Mouse (Mus musculus) v-Abl transformed pro-B cells (cell line): ENCODE results near the gene Grn.

Source experiments
- in situ Hi-C, 2 experiments: fragments of 400-800 bp; cut with MboI; formaldehyde crosslinking; loops; one replicate each; pipeline ENCODE4 v1.15.1; 2025; ENCODE audit not compliant: unreplicated experiment in 2 of 2

Grn gene

DNA sequence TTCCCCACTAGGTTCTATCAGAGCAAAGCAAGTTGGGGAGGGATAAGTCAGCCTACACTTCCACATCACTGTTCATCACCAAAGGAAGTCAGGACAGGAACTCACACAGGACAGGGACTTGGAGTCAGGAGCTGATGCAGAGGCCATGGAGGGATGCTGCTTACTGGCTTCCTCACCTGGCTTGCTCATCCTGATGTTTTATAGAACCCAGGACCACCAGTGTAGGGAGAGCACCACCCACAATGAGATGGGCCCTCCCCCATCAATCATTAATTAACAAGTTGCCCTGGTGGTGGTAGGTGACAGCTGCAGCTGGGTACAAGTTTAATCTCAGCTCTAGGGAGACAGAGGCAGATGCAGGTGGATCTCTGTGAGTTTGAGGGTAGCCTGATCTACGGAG lies 13.0 kb upstream of the Grn start:
- in situ Hi-C loops: no loop called here

GRCm38 (mm10) chr11:102418887-102419286 lies 11.2 kb upstream of the Grn start:
- in situ Hi-C loops: no loop called here

- in situ Hi-C loops: no loop called here
These were observed 8.6 kb upstream of the Grn start for GRCm38 (mm10) chr11:102421559-102421958.

DNA sequence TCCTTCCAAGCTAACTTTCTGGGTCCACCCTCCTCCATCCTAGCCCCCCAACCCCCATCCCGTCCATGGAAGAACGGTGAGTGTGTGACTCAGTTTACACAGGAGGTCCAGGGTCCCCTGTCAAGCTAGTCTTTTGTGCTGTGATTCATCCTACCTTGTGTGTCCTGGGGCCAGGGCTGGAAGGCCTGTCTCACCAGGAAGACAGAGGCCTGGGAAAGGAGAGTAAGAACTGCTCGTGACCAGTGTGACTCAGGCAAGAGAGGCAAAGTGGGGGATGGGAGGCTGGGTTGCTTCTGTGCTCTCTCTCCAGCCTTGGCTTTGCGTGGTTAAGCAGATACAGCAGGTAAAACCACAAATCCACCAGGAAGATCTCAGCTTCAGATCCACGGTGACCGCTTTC lies 5.4 kb upstream of the Grn start:
- in situ Hi-C loops: no loop called here

DNA sequence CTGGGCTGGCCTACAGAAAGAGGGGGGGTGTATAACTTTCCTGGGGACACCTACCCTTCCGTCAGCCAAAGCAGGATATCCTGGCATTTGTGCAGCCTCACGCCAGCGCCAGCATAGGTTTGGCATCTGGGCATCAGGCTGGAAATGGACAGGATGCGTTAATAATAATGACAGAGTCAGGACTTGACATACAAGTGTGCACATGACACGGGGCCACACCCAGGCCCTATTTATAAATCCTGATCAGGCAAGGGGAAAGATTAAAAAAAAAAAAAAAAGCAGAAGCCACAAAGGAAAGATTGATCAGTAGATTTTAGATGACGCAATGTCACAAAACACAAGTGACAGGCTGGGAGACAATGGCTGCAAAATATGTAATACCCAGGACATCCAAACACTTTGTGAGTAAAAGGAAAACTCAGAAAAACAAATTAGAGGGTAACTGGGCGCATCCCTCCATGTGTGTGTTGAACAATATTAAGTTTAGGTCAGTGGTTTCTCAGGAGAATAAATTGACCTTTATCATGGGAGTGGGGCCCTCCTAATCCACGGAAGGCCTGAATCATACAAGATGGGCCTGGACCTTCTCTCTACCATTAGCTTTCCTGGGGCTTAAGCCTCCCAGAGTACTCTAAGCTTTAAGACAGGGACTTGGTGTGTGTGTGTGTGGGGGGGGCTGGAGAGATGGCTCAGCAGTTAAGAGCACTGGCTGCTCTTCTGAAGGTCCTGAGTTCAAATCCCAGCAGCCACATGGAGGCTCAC lies 4.4 kb upstream of the Grn start:
- in situ Hi-C loops: no loop called here

GRCm38 (mm10) chr11:102428981-102429540 lies 1.1 kb upstream of the Grn start:
- in situ Hi-C loops: no loop called here

DNA sequence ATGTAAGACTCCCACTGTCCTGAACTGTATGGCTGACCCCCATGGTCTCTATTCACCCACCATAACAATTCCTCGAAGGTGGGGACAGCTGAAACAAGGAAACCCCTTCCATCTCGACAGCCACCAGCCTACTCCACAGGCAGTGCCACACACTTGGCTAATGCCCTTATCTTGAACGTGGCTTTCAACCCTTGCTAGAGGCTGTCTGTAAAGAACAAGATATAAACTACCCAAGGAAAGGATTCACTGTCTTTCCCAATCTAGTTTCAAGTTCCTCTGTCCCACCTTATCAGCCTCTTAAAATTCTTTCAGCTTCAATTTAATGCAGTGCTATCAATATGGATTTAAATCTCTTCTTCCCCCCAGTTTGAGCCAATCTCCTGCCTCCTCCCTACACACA lies 564 bp upstream of the Grn start:
- in situ Hi-C loops: no loop called here

DNA sequence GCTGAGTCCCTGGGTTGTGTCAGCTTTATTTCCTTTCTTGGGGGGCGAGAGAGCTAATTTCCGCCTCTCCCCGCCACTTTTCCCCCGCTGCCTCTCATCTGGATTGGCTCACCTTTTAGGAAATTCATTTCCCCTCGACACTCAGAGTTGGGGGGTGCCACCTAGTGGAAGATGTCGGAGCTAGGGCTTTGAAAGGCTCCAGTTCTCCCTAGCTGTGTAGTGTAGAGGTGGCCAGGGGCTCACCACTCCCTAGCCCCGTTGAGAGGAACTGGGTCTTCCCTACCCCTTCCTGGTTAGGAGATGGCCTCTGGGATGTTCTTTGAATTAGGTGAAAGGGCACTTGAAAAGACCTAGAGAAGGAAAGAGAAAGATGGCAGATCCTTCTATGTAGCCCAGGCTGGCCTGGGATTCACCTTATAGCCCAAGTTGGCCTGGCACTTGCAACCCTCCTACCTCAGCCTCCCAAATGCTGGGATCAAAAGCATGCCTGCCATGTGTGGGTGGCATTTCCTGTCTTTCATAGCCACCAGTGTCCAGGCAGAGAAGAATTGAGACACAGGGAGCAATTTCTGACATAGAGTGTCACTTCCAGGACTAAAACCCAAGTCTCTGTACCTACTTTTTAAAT lies 1.0 kb downstream of the Grn start:
- in situ Hi-C loops: loop anchor here in 1 of 2 experiments (10.0 kb wide), 1 partner anchor 126 kb away; no protein-coding TSS in a partner anchor

- in situ Hi-C loops: loop anchor here in 1 of 2 experiments (10.0 kb wide), 1 partner anchor 127 kb away; no protein-coding TSS in a partner anchor
These were observed 1.6 kb downstream of the Grn start for GRCm38 (mm10) chr11:102431728-102432114.

DNA sequence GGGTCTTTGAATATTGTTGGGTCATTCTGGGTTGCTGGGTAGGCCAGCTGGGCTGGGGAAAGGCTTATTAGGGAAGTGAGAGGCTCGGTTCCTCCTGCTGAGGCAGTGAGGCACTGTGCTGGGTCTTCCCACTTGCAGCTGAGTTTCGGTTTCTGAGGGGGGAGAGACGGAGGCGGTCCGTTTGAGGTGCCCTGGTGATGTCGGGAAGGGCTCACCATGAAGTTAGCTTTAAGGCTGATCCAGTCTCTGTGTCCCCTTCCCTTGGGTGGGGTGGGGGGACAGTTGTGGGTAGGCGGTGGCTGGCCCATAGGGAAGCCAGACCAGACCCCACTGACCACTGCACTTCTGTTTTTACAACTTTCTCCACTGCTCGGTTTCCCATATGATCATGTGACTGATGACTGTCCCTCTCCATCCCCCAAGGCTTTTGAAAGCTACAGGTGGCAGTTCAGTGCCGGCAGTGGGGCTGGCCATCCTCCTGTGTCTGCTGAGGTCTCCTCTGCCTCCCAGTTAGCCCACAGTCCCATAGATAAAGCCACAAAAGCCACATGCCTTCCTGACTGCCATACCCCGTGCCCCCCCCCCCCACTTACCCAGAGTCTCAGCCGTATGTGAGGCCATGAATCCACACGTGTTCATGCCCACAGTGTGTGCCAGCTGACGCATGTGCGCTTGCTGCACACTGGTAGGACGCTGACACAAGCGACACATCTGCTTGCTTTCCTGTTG lies 2.2 kb downstream of the Grn start:
- in situ Hi-C loops: loop anchor here in 1 of 2 experiments (10.0 kb wide), 1 partner anchor 127 kb away; no protein-coding TSS in a partner anchor

DNA sequence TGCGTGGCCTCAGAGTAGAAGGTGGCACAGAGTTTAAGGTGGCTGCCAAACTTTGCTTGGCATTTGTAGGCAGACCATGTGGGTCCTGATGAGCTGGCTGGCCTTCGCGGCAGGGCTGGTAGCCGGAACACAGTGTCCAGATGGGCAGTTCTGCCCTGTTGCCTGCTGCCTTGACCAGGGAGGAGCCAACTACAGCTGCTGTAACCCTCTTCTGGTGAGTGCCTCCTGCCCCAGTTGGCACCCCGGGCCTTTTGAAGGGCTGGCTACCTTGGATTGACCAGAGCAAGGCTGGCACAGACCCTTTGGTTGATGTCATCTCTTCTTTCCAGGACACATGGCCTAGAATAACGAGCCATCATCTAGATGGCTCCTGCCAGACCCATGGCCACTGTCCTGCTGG lies 2.8 kb downstream of the Grn start:
- in situ Hi-C loops: loop anchor here in 1 of 2 experiments (10.0 kb wide), 1 partner anchor 128 kb away; no protein-coding TSS in a partner anchor

DNA sequence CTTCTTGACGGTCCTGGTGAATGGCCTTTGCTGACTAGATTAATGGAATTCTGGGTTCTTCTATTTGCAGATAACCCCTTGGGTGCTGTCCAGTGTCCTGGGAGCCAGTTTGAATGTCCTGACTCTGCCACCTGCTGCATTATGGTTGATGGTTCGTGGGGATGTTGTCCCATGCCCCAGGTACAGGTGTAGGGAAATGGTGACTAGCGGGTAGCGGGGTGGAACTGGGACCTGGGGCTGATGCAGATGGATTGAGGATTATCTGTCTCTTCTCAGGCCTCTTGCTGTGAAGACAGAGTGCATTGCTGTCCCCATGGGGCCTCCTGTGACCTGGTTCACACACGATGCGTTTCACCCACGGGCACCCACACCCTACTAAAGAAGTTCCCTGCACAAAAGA lies 3.8 kb downstream of the Grn start:
- in situ Hi-C loops: loop anchor here in 1 of 2 experiments (10.0 kb wide), 1 partner anchor 129 kb away; no protein-coding TSS in a partner anchor

- in situ Hi-C loops: loop anchor here in 1 of 2 experiments (10.0 kb wide), 1 partner anchor 130 kb away; no protein-coding TSS in a partner anchor
These were observed 4.3 kb downstream of the Grn start for GRCm38 (mm10) chr11:102434406-102434805.

GRCm38 (mm10) chr11:102434816-102435705 lies 4.9 kb downstream of the Grn start:
- in situ Hi-C loops: loop anchor here in 1 of 2 experiments (10.0 kb wide), 1 partner anchor 130 kb away; no protein-coding TSS in a partner anchor

DNA sequence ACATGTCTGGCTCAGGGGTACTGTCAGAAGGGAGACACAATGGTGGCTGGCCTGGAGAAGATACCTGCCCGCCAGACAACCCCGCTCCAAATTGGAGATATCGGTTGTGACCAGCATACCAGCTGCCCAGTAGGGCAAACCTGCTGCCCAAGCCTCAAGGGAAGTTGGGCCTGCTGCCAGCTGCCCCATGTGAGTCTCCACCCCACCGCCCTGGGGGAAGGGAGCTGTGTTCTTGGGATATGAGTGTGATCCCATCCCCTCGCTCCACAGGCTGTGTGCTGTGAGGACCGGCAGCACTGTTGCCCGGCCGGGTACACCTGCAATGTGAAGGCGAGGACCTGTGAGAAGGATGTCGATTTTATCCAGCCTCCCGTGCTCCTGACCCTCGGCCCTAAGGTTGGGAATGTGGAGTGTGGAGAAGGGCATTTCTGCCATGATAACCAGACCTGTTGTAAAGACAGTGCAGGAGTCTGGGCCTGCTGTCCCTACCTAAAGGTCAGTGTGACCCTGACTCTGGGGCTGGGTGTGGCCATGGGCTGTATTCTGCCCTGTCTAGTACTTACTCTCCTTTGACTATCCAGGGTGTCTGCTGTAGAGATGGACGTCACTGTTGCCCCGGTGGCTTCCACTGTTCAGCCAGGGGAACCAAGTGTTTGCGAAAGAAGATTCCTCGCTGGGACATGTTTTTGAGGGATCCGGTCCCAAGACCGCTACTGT lies 5.8 kb downstream of the Grn start:
- in situ Hi-C loops: loop anchor here in 1 of 2 experiments (10.0 kb wide), 1 partner anchor 131 kb away; no protein-coding TSS in a partner anchor

DNA sequence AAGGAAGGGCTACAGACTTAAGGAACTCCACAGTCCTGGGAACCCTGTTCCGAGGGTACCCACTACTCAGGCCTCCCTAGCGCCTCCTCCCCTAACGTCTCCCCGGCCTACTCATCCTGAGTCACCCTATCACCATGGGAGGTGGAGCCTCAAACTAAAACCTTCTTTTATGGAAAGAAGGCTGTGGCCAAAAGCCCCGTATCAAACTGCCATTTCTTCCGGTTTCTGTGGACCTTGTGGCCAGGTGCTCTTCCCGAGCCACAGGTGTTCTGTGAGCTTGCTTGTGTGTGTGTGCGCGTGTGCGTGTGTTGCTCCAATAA lies 6.3 kb downstream of the Grn start:
- in situ Hi-C loops: loop anchor here in 1 of 2 experiments (10.0 kb wide), 1 partner anchor 132 kb away; no protein-coding TSS in a partner anchor

GRCm38 (mm10) chr11:102437120-102438061 lies 7.3 kb downstream of the Grn start:
- in situ Hi-C loops: loop anchor here in 1 of 2 experiments (10.0 kb wide), 1 partner anchor 133 kb away; no protein-coding TSS in a partner anchor
